Mouse (Mus musculus): ENCODE data around the gene Dusp27. TPM values are rescaled to one million over a fixed set of nuclear protein-coding genes. Genes with fewer than 3 reads are reported as not detected.
A peak's percentile ranks its signal among the peaks of the same experiment; 100 is the strongest.

The Dusp27 gene
- polyA plus RNA-seq, 1 experiment from 2014 or later: 4.7 TPM

DNA sequence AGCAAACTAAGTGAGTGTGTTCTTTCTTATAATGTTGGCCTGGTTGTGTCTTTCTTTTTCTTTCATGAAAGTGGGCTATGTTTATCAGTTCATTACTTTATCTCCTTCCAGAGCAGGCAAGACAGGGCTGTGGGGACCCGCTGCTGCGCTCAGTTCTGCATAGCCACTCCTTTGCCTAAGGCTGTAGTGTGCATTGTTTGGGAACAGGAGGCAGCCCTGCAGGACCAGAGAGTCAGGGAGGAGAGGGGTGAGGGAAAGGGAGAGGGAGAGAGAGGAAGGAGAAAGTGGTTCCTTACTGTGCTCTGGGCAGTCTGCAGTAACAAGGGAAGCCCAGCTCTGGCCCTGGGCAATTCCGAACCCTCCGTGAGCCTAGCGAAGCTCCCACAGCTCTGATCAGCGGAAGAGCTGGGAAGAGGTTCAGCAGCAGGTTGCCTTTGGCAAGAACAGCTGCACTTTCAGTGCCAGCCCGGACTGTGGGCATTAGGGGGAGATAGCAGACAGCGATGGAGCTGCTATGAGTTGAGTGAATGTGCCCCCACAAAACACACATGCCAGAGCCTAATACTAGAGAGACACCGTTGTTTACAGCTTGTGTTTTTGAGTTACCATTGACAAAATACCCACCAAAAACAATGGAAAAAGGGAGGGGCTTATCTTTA is 71.5 kb downstream of the Dusp27 start:
- 39% methylated on average over 9 of the region's 9 CpGs for whole genome bisulfite sequencing
- peaks cover 45% of the 10 kb centered on the region for H3K4me1 ChIP-seq (replicated peaks)
- H3K9ac ChIP-seq (replicated peaks): no peak overlapping the region
- no peak overlapping the region for H3K27ac ChIP-seq
- H3K36me3 ChIP-seq: no peaks in the 10 kb centered on the region
- H3K4me2 ChIP-seq: 0 out of 2 replicates have a peak overlapping the region, but pooled peaks have one; percentile 10
- peaks cover 4% of the 10 kb centered on the region; the same call in 1 of the 2 replicates for H3K27me3 ChIP-seq
- no peaks in the 10 kb centered on the region for H3K9me3 ChIP-seq
- no peak overlapping the region for H3K4me3 ChIP-seq (replicated peaks)
- ATAC-seq (ENCODE audit: insufficient number of reproducible peaks, insufficient read depth, low FRiP score, low TSS enrichment, low read depth): no peak

DNA sequence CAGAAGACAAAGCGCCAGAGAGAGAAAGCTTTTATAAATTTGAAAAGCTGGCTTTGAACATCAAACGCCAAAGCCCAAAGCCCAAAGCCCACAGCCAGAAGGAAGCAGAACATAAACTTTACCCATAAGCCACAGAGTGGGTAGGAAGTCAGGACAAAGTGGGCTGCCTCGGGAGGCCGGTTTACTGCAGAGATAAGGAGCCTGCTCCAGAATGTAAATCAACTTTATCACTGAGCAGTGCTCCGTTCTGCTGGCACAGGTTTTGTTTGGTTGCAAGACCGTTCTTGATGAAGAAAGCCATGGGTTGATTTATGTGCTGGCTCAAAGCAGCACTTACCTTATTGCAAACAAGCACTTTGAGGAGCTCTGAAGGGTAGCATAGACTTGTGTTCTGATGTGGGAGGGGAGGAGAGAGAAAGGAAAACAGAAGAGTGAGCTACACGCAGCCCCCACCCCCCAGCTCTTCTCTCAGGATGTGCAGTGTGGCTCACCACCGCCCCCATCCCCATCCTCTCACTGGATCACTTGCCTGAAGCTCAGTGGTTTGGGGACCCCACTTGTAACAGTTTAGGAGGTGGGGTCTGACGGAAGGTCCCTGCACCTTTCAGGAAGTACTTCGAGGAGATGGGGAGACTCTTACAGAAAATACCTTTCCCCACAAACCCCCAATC is 74.3 kb downstream of the Dusp27 start:
- peaks cover 40% of the 10 kb centered on the region for H3K4me1 ChIP-seq (replicated peaks)
- no peak overlapping the region for H3K9ac ChIP-seq (replicated peaks)

DNA sequence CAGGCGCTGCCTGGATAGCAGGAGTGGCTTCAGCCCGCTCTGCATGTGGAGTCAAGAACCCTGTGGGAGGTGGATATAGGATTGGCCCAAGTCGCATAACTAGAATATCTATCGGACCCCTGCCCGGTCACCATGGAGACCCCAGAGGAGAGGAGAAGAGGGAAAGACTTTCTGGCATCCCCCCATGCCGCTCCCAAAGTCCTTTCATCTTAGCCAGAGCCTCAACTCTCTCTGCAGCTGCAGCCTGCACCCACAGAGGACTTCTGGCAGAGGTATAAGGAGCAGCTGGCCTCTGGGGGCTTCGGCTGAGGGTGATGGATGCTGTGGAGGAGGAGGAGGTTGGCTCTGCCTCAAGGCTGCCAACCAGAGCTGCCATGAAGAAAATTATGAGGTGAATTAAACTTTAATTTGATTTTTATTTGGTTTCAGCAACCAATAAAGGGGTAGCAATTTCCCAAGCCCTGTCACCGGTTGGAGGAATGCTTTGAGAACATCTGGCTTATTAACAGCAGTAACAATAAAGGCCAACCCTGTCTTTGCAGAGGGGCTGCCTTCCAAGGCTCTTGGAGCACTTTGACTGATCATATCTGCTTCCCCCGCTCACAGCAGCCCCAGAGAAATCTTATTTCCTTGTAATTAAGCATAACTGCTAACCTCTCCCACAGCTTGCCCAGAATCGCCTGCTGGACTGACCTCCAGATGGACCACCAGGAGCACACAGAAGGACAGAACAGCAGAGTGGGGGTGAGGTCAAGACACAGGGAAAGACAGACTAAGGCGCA is 78.5 kb downstream of the Dusp27 start:
- Histone ChIP-seq H3K27ac (peak overlapping the region; percentile 80), H3K4me1 (replicated peaks) (peaks cover 60% of the 10 kb centered on the region), H3K9ac (replicated peaks) (peak overlapping the region; percentile 18), H3K4me3 (replicated peaks) (peak overlapping the region; percentile 48), H3K36me3 (no peaks in the 10 kb centered on the region), H3K4me2 (peak overlapping the region; percentile 93), H3K9me3 (no peaks in the 10 kb centered on the region), H3K27me3 (0 out of 2 replicates have a peak, but pooled peaks cover 13% of the 10 kb centered on the region)
- WGBS: 3% methylated on average over 11 of the region's 11 CpGs
- peak; percentile 73 for ATAC-seq (ENCODE audit: insufficient number of reproducible peaks, insufficient read depth, low FRiP score, low TSS enrichment, low read depth)

More for the DNA sequence above, 74.3 kb downstream of the Dusp27 start:
- no peak overlapping the region for H3K27ac ChIP-seq
- no peaks in the 10 kb centered on the region for H3K36me3 ChIP-seq
- H3K27me3 ChIP-seq: peaks cover 4% of the 10 kb centered on the region; the same call in 1 of the 2 replicates
- 31% methylated on average over 10 of the region's 10 CpGs for WGBS
- H3K4me3 ChIP-seq (replicated peaks): no peak overlapping the region
- ATAC-seq (ENCODE audit: insufficient number of reproducible peaks, insufficient read depth, low FRiP score, low TSS enrichment, low read depth): no peak
- no peaks in the 10 kb centered on the region for H3K9me3 ChIP-seq
- no peak overlapping the region for H3K4me2 ChIP-seq

GRCm38 (mm10) chr1:166048230-166048911 is 79.4 kb downstream of the Dusp27 start:
- ATAC-seq (ENCODE audit: insufficient number of reproducible peaks, insufficient read depth, low FRiP score, low TSS enrichment, low read depth): no peak
- Histone ChIP-seq H3K36me3 (no peaks in the 10 kb centered on the region), H3K4me2 (peak overlapping the region; percentile 93), H3K4me1 (replicated peaks) (peaks cover 63% of the 10 kb centered on the region), H3K9me3 (no peaks in the 10 kb centered on the region), H3K4me3 (replicated peaks) (peak overlapping the region; percentile 48), H3K27ac (peak overlapping the region; percentile 77), H3K9ac (replicated peaks) (peak overlapping the region; percentile 18), H3K27me3 (0 out of 2 replicates have a peak, but pooled peaks cover 13% of the 10 kb centered on the region)
- WGBS: 1% methylated on average over 23 of the region's 23 CpGs

Other genes with a start within 250 kb of the Dusp27 start
- 17.0 and 18.5 TPM in 2 replicates for gene Pou2f1, start 125.2 kb downstream of the Dusp27 start, polyA plus RNA-seq (2016; fragmentation: Nextera tagmentation; extraction: Ambion mirVana)
- gene Gpa33, start 2.3 kb upstream of the Dusp27 start, polyA plus RNA-seq (2016; fragmentation: Nextera tagmentation; extraction: Ambion mirVana): 0.33 and 0.46 TPM in 2 replicates
- 0.14 TPM in 1 of 2 replicates, not detected in the other for gene Mael, start 110.8 kb upstream of the Dusp27 start, polyA plus RNA-seq (2016; fragmentation: Nextera tagmentation; extraction: Ambion mirVana)
- 0.23 and 0.29 TPM in 2 replicates for gene Ildr2, start 126.2 kb upstream of the Dusp27 start, polyA plus RNA-seq (2016; fragmentation: Nextera tagmentation; extraction: Ambion mirVana)